Mouse (Mus musculus): ENCODE measurements around the gene Cers2. TPM values are rescaled to one million over a fixed set of nuclear protein-coding genes. Genes with fewer than 3 reads are reported as not detected.

Cers2 gene
- polyA plus RNA-seq, 1 experiment from 2014 or later: 117 TPM

GRCm38 (mm10) chr3:95293537-95293936 lies 21.1 kb upstream of the Cers2 start:
- 74% methylated on average over 11 of the region's 11 CpGs for WGBS (ENCODE audit: insufficient replicate concordance)
- no peak for ATAC-seq (replicated peaks; ENCODE audit: insufficient number of reproducible peaks, low FRiP score, low TSS enrichment)
- Histone ChIP-seq H3K27ac (ENCODE audit: low read depth, low read length) (no peak overlapping the region), H3K4me3 (ENCODE audit: low read depth, low read length) (no peak overlapping the region), H3K27me3 (ENCODE audit: control insufficient read depth, insufficient read depth, low read length) (no peaks in the 10 kb centered on the region), H3K36me3 (ENCODE audit: control insufficient read depth, insufficient read depth, low read length) (peaks cover 12% of the 10 kb centered on the region), H3K9ac (ENCODE audit: low read depth, low read length) (no peak overlapping the region), H3K9me3 (replicated peaks; ENCODE audit: control insufficient read depth, low read length) (no peaks in the 10 kb centered on the region), H3K4me2 (no peak overlapping the region), H3K4me1 (ENCODE audit: control insufficient read depth, insufficient read depth, low read length) (no peaks in the 10 kb centered on the region)

- Histone ChIP-seq H3K4me2 (no peak overlapping the region), H3K9ac (ENCODE audit: low read depth, low read length) (no peak overlapping the region), H3K27ac (ENCODE audit: low read depth, low read length) (no peak overlapping the region), H3K36me3 (ENCODE audit: control insufficient read depth, insufficient read depth, low read length) (peaks cover 10% of the 10 kb centered on the region), H3K4me3 (ENCODE audit: low read depth, low read length) (no peak overlapping the region), H3K27me3 (ENCODE audit: control insufficient read depth, insufficient read depth, low read length) (no peaks in the 10 kb centered on the region), H3K9me3 (replicated peaks; ENCODE audit: control insufficient read depth, low read length) (no peaks in the 10 kb centered on the region), H3K4me1 (ENCODE audit: control insufficient read depth, insufficient read depth, low read length) (no peaks in the 10 kb centered on the region)
- no peak for ATAC-seq (replicated peaks; ENCODE audit: insufficient number of reproducible peaks, low FRiP score, low TSS enrichment)
- WGBS (ENCODE audit: insufficient replicate concordance): 83% methylated on average over 7 of the region's 7 CpGs
Measured at GRCm38 (mm10) chr3:95294316-95294715, 20.3 kb upstream of the Cers2 start.

DNA sequence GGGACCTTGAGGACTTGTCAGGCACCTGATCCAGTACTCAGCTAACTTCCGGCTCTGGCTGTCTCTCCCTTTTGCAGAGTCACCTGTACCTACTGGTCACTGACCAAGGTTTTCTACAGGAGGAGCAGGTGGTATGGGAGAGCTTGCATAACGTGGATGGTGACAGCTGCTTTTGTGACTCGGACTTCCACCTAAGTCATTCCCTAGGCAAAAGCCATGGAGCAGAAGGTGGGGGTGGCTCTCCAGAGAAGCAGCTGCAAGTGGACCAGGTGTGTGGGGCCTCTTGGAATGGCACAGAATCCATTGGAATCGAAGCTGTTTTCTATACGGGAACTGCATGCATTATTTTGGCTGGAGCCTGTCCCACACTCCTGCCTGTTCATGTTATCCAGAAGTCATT lies 19.9 kb upstream of the Cers2 start:
- Histone ChIP-seq H3K4me3 (ENCODE audit: low read depth, low read length) (no peak overlapping the region), H3K36me3 (ENCODE audit: control insufficient read depth, insufficient read depth, low read length) (peaks cover 9% of the 10 kb centered on the region), H3K27ac (ENCODE audit: low read depth, low read length) (no peak overlapping the region), H3K9me3 (replicated peaks; ENCODE audit: control insufficient read depth, low read length) (no peaks in the 10 kb centered on the region), H3K4me2 (no peak overlapping the region), H3K27me3 (ENCODE audit: control insufficient read depth, insufficient read depth, low read length) (no peaks in the 10 kb centered on the region), H3K4me1 (ENCODE audit: control insufficient read depth, insufficient read depth, low read length) (no peaks in the 10 kb centered on the region), H3K9ac (ENCODE audit: low read depth, low read length) (no peak overlapping the region)
- ATAC-seq (replicated peaks; ENCODE audit: insufficient number of reproducible peaks, low FRiP score, low TSS enrichment): no peak
- WGBS (ENCODE audit: insufficient replicate concordance): 78% methylated on average over 5 of the region's 5 CpGs

- no peak overlapping the region for H3K27ac ChIP-seq (ENCODE audit: low read depth, low read length)
- 0 out of 2 replicates have a peak overlapping the region, but pooled peaks have one; percentile 6 for H3K4me2 ChIP-seq
- no peak overlapping the region for H3K4me3 ChIP-seq (ENCODE audit: low read depth, low read length)
- H3K9ac ChIP-seq (ENCODE audit: low read depth, low read length): no peak overlapping the region
- no peaks in the 10 kb centered on the region for H3K27me3 ChIP-seq (ENCODE audit: control insufficient read depth, insufficient read depth, low read length)
- 80% methylated on average over 11 of the region's 11 CpGs for WGBS (ENCODE audit: insufficient replicate concordance)
- H3K36me3 ChIP-seq (ENCODE audit: control insufficient read depth, insufficient read depth, low read length): peaks cover 8% of the 10 kb centered on the region
- H3K9me3 ChIP-seq (replicated peaks; ENCODE audit: control insufficient read depth, low read length): no peaks in the 10 kb centered on the region
- H3K4me1 ChIP-seq (ENCODE audit: control insufficient read depth, insufficient read depth, low read length): no peaks in the 10 kb centered on the region
- ATAC-seq (replicated peaks; ENCODE audit: insufficient number of reproducible peaks, low FRiP score, low TSS enrichment): no peak
Measured at GRCm38 (mm10) chr3:95295321-95296102, 19.1 kb upstream of the Cers2 start.

DNA sequence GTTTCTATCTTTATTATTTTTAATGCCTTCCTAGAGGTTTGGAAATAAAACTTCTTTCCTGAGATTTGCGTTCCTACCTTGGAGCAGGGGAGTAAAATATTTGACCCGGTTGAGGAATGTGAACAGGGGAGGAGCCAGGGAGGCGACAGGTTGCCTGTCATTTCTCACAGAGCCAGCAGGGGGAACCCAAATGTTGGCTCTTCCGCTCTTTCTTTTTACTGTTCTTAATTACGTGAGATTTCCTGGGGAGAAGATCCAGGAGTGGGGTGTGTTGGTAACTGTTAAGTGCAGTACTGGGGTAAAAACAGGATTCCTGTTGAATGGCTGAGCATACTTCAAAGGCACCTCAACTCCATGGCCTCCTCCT lies 18.5 kb upstream of the Cers2 start:
- no peak overlapping the region for H3K9ac ChIP-seq (ENCODE audit: low read depth, low read length)
- H3K27ac ChIP-seq (ENCODE audit: low read depth, low read length): no peak overlapping the region
- no peaks in the 10 kb centered on the region for H3K9me3 ChIP-seq (replicated peaks; ENCODE audit: control insufficient read depth, low read length)
- H3K36me3 ChIP-seq (ENCODE audit: control insufficient read depth, insufficient read depth, low read length): peaks cover 8% of the 10 kb centered on the region
- H3K4me2 ChIP-seq: 0 out of 2 replicates have a peak overlapping the region, but pooled peaks have one; percentile 6
- no peaks in the 10 kb centered on the region for H3K4me1 ChIP-seq (ENCODE audit: control insufficient read depth, insufficient read depth, low read length)
- H3K27me3 ChIP-seq (ENCODE audit: control insufficient read depth, insufficient read depth, low read length): no peaks in the 10 kb centered on the region
- H3K4me3 ChIP-seq (ENCODE audit: low read depth, low read length): no peak overlapping the region
- ATAC-seq (replicated peaks; ENCODE audit: insufficient number of reproducible peaks, low FRiP score, low TSS enrichment): no peak
- 13% methylated on average over 5 of the region's 5 CpGs for WGBS (ENCODE audit: insufficient replicate concordance)

DNA sequence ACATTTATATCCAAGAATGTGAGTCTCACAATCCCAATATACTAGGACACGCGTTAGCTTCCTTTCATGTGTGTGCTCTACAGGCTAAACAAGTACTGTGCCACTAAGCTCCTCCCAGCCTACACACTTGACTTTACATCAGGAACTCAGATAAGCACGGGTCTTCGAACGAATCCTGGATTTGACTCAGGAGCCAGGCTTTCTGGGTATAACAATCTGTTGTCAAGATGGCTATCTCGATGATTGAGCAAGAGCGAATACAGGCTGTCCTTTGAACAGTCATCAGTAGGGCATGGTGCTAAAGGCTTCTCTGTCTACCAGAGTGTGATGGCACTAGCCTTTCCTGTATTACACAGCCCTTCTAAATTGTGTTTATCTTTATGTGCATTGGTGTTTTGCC lies 16.6 kb upstream of the Cers2 start:
- ATAC-seq (replicated peaks; ENCODE audit: insufficient number of reproducible peaks, low FRiP score, low TSS enrichment): no peak

GRCm38 (mm10) chr3:95301204-95301796 lies 13.3 kb upstream of the Cers2 start:
- ATAC-seq (replicated peaks; ENCODE audit: insufficient number of reproducible peaks, low FRiP score, low TSS enrichment): no peak
- H3K4me1 ChIP-seq (ENCODE audit: control insufficient read depth, insufficient read depth, low read length): peaks cover 2% of the 10 kb centered on the region; the same call in 1 of the 2 replicates
- no peak overlapping the region for H3K9ac ChIP-seq (ENCODE audit: low read depth, low read length)
- no peaks in the 10 kb centered on the region for H3K27me3 ChIP-seq (ENCODE audit: control insufficient read depth, insufficient read depth, low read length)
- H3K27ac ChIP-seq (ENCODE audit: low read depth, low read length): no peak overlapping the region
- WGBS (ENCODE audit: insufficient replicate concordance): 78% methylated on average over 3 of the region's 3 CpGs
- H3K9me3 ChIP-seq (replicated peaks; ENCODE audit: control insufficient read depth, low read length): no peaks in the 10 kb centered on the region
- no peak overlapping the region for H3K4me3 ChIP-seq (ENCODE audit: low read depth, low read length)
- H3K36me3 ChIP-seq (ENCODE audit: control insufficient read depth, insufficient read depth, low read length): no peaks in the 10 kb centered on the region
- no peak overlapping the region for H3K4me2 ChIP-seq

More for the DNA sequence above, 16.6 kb upstream of the Cers2 start:
- no peaks in the 10 kb centered on the region for H3K4me1 ChIP-seq (ENCODE audit: control insufficient read depth, insufficient read depth, low read length)
- H3K36me3 ChIP-seq (ENCODE audit: control insufficient read depth, insufficient read depth, low read length): peaks cover 5% of the 10 kb centered on the region
- no peak overlapping the region for H3K27ac ChIP-seq (ENCODE audit: low read depth, low read length)
- 61% methylated on average over 7 of the region's 7 CpGs for WGBS (ENCODE audit: insufficient replicate concordance)
- H3K4me3 ChIP-seq (ENCODE audit: low read depth, low read length): no peak overlapping the region
- no peak overlapping the region for H3K4me2 ChIP-seq
- H3K9me3 ChIP-seq (replicated peaks; ENCODE audit: control insufficient read depth, low read length): no peaks in the 10 kb centered on the region
- H3K9ac ChIP-seq (ENCODE audit: low read depth, low read length): no peak overlapping the region
- no peaks in the 10 kb centered on the region for H3K27me3 ChIP-seq (ENCODE audit: control insufficient read depth, insufficient read depth, low read length)

- Histone ChIP-seq H3K9me3 (replicated peaks; ENCODE audit: control insufficient read depth, low read length) (no peaks in the 10 kb centered on the region), H3K9ac (ENCODE audit: low read depth, low read length) (no peak overlapping the region), H3K36me3 (ENCODE audit: control insufficient read depth, insufficient read depth, low read length) (no peaks in the 10 kb centered on the region), H3K4me3 (ENCODE audit: low read depth, low read length) (no peak overlapping the region), H3K27ac (ENCODE audit: low read depth, low read length) (no peak overlapping the region), H3K4me1 (ENCODE audit: control insufficient read depth, insufficient read depth, low read length) (peaks cover 11% of the 10 kb centered on the region; the same call in 1 of the 2 replicates), H3K4me2 (no peak overlapping the region), H3K27me3 (ENCODE audit: control insufficient read depth, insufficient read depth, low read length) (no peaks in the 10 kb centered on the region)
- ATAC-seq (replicated peaks; ENCODE audit: insufficient number of reproducible peaks, low FRiP score, low TSS enrichment): no peak
- 47% methylated on average over 4 of the region's 4 CpGs for WGBS (ENCODE audit: insufficient replicate concordance)
Measured at GRCm38 (mm10) chr3:95306244-95306643, 8.3 kb upstream of the Cers2 start.

All from heart, embryonic 11.5 days (tissue).